Mouse (Mus musculus): ENCODE measurements at regions not wholly inside any gene's neighbourhood (a gene's known extent, or its start where the extent isn't known, plus 50 kb on each side); places are given as distances from the start of the nearest gene placed in this dataset.

- peaks cover 22% of the 10 kb centered on the region for H3K4me1 ChIP-seq
- no peak for ATAC-seq (replicated peaks)
- no peak overlapping the region for H3K27ac ChIP-seq (replicated peaks)
- no peak overlapping the region for H3K9ac ChIP-seq (replicated peaks)
- no peaks in the 10 kb centered on the region for H3K27me3 ChIP-seq
- WGBS, result 48% methylated on average over 5 of the region's 5 CpGs
- no peak overlapping the region for H3K4me2 ChIP-seq (replicated peaks)
- no peaks in the 10 kb centered on the region for H3K36me3 ChIP-seq
- H3K4me3 ChIP-seq, result no peak overlapping the region
- no peaks in the 10 kb centered on the region for H3K9me3 ChIP-seq
These were observed 62.6 kb downstream of the Mcfd2 start for GRCm38 (mm10) chr17:87202958-87203720.

DNA sequence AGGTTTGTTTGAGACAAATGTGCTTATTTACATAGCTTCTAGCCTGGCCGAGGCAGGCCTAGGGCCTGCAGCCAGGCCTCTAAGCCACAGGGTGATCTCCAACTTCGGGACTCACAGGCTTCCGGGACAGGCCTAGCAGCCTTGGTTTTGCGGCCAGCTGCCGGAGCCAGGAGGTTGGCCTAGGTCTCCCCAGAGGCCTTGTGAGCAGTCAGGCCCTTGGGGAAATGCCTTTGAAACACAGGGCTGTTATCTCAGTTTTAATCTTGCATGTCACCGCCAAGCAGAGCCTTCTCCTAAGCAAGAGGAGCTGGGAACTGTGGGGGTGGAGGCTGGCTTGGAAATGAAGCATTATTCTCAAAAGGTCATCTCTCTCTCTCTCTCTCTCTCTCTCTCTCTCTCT lies 63.2 kb downstream of the Mcfd2 start:
- WGBS, result 65% methylated on average over 6 of the region's 6 CpGs
- Histone ChIP-seq H3K4me3 (no peak overlapping the region), H3K9me3 (no peaks in the 10 kb centered on the region), H3K36me3 (no peaks in the 10 kb centered on the region), H3K27me3 (no peaks in the 10 kb centered on the region), H3K4me1 (peaks cover 22% of the 10 kb centered on the region), H3K9ac (replicated peaks) (no peak overlapping the region; the same call in 1 of the 2 replicates), H3K27ac (replicated peaks) (0 out of 2 replicates have a peak overlapping the region, but pooled peaks have one; percentile 23), H3K4me2 (replicated peaks) (no peak overlapping the region)
- ATAC-seq (replicated peaks), result no peak

DNA sequence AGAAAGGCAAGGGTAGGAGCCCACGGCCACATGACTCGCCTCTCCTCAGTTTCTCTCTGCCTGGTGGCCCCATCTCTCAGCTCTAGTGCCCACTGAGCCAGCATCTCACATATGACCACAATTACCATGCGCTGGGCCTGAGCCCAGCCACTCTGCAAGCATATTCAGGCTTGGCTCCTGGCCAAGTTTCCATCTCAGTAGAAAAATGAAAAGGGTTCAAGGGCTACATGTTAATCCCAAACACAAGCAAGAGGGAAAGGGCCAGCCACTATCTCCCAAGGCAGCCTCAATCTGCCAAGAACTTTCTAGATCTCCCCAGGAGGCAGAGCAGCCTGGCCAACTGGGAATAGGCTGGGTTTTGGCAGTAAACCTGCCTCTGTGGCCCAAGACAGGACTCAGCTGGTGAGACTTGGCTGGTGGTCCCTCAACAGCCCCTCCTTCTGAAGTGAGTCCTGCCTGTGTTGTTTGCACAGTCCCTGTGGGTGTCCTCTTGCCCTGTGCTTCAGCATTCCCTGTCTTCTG lies 65.0 kb downstream of the Mcfd2 start:
- Histone ChIP-seq H3K9me3 (no peaks in the 10 kb centered on the region), H3K9ac (replicated peaks) (no peak overlapping the region), H3K36me3 (no peaks in the 10 kb centered on the region), H3K27ac (replicated peaks) (peak overlapping the region; percentile 25; the same call in 1 of the 2 replicates), H3K4me1 (peaks cover 22% of the 10 kb centered on the region), H3K27me3 (no peaks in the 10 kb centered on the region), H3K4me2 (replicated peaks) (no peak overlapping the region), H3K4me3 (no peak overlapping the region)
- WGBS, result 60% methylated on average over 3 of the region's 3 CpGs
- ATAC-seq (replicated peaks), result peak; percentile 89

DNA sequence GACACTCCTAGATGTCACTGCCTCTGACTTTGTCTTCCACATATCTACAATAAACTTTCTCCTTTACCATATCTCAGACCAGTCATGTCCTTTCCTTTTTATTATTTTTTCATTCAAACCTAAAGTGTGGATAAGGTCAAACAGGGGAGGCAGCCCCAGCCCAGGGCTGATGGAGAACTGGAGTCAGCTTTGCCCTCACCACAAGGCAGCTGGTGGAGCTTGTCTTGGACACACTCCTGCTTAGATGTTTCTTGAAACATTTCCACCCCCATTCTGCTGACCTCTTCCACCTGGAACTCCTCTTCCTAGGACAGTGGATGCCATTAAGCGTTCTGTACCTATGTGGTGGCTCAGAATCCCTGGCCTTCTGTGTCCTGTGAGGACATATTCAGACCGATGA lies 65.6 kb downstream of the Mcfd2 start:
- H3K36me3 ChIP-seq, result no peaks in the 10 kb centered on the region
- no peak overlapping the region for H3K4me2 ChIP-seq (replicated peaks)
- no peak overlapping the region for H3K9ac ChIP-seq (replicated peaks)
- no peaks in the 10 kb centered on the region for H3K27me3 ChIP-seq
- ATAC-seq (replicated peaks), result no peak
- no peak overlapping the region for H3K4me3 ChIP-seq
- H3K4me1 ChIP-seq, result peaks cover 22% of the 10 kb centered on the region
- H3K9me3 ChIP-seq, result no peaks in the 10 kb centered on the region
- WGBS, result 91% methylated on average over 2 of the region's 2 CpGs
- H3K27ac ChIP-seq (replicated peaks), result no peak overlapping the region

GRCm38 (mm10) chr17:87199134-87199533 lies 66.6 kb downstream of the Mcfd2 start:
- H3K27me3 ChIP-seq, result no peaks in the 10 kb centered on the region
- H3K9me3 ChIP-seq, result no peaks in the 10 kb centered on the region
- 82% methylated on average over 3 of the region's 3 CpGs for WGBS
- ATAC-seq (replicated peaks), result no peak
- no peak overlapping the region for H3K4me3 ChIP-seq
- H3K4me2 ChIP-seq (replicated peaks), result no peak overlapping the region
- no peaks in the 10 kb centered on the region for H3K36me3 ChIP-seq
- no peak overlapping the region for H3K9ac ChIP-seq (replicated peaks)
- no peak overlapping the region for H3K27ac ChIP-seq (replicated peaks)
- peaks cover 22% of the 10 kb centered on the region for H3K4me1 ChIP-seq

- 95% methylated on average over 4 of the region's 4 CpGs for WGBS
- Histone ChIP-seq H3K27ac (replicated peaks) (no peak overlapping the region), H3K4me3 (no peak overlapping the region), H3K36me3 (no peaks in the 10 kb centered on the region), H3K9me3 (no peaks in the 10 kb centered on the region), H3K4me2 (replicated peaks) (no peak overlapping the region), H3K4me1 (peaks cover 16% of the 10 kb centered on the region), H3K9ac (replicated peaks) (no peak overlapping the region), H3K27me3 (no peaks in the 10 kb centered on the region)
- no peak for ATAC-seq (replicated peaks)
These were observed 68.3 kb downstream of the Mcfd2 start for GRCm38 (mm10) chr17:87197434-87197833.

DNA sequence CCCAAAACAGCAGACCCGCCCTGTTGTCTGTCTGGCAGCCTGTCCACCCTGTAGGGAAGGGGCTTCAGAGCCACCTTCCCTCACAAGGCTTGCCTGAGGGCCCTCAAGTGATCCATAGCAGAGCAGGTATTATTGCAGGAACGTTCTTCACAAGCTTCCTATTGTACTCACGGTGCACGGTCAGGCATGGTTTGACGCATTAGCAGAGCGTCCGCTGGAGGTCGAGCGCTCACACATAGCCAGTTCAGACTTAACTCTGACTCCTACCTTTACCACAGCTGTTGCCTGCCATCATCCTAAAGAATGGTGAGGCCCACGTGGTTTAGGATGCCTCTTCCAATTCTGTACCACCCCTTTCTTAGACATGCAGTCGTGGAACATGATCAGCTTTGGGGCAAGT lies 71.1 kb downstream of the Mcfd2 start:
- Histone ChIP-seq H3K4me1 (no peaks in the 10 kb centered on the region), H3K27ac (replicated peaks) (no peak overlapping the region), H3K9ac (replicated peaks) (no peak overlapping the region), H3K4me2 (replicated peaks) (no peak overlapping the region), H3K36me3 (no peaks in the 10 kb centered on the region), H3K9me3 (no peaks in the 10 kb centered on the region), H3K4me3 (no peak overlapping the region), H3K27me3 (no peaks in the 10 kb centered on the region)
- 71% methylated on average over 11 of the region's 11 CpGs for WGBS
- ATAC-seq (replicated peaks), result no peak

- no peak overlapping the region for H3K27ac ChIP-seq (replicated peaks)
- H3K9ac ChIP-seq (replicated peaks), result no peak overlapping the region
- H3K4me3 ChIP-seq, result no peak overlapping the region
- no peaks in the 10 kb centered on the region for H3K36me3 ChIP-seq
- WGBS, result 8% methylated on average over 7 of the region's 7 CpGs
- no peaks in the 10 kb centered on the region for H3K4me1 ChIP-seq
- H3K27me3 ChIP-seq, result no peaks in the 10 kb centered on the region
- no peak overlapping the region for H3K4me2 ChIP-seq (replicated peaks)
- no peaks in the 10 kb centered on the region for H3K9me3 ChIP-seq
- no peak for ATAC-seq (replicated peaks)
These were observed 72.3 kb downstream of the Mcfd2 start for GRCm38 (mm10) chr17:87193482-87193881.

- no peaks in the 10 kb centered on the region for H3K36me3 ChIP-seq
- no peaks in the 10 kb centered on the region for H3K4me1 ChIP-seq
- no peak overlapping the region for H3K27ac ChIP-seq (replicated peaks)
- no peaks in the 10 kb centered on the region for H3K9me3 ChIP-seq
- no peaks in the 10 kb centered on the region for H3K27me3 ChIP-seq
- H3K9ac ChIP-seq (replicated peaks), result no peak overlapping the region
- ATAC-seq (replicated peaks), result no peak
- H3K4me3 ChIP-seq, result no peak overlapping the region
- H3K4me2 ChIP-seq (replicated peaks), result no peak overlapping the region
- 62% methylated on average over 3 of the region's 3 CpGs for WGBS
These were observed 76.1 kb downstream of the Mcfd2 start for GRCm38 (mm10) chr17:87189670-87190069.

All from forebrain, embryonic 15.5 days (tissue).